Mouse (Mus musculus) erythroblast, embryonic 14.5 days (primary cell): Measurements from ENCODE around the gene Tsn.

Experiments used
- GATA1 ChIP-seq: IDR thresholded peaks from 2 replicates; pipeline ENCODE4 v1.6.1; 2012; ENCODE audit warnings: low read length, inconsistent platforms, mixed read lengths
- TAL1 ChIP-seq: IDR thresholded peaks from 3 replicates; pipeline ENCODE4 v1.6.1; 2012; ENCODE audit warnings: low read length, inconsistent platforms, mixed read lengths

DNA sequence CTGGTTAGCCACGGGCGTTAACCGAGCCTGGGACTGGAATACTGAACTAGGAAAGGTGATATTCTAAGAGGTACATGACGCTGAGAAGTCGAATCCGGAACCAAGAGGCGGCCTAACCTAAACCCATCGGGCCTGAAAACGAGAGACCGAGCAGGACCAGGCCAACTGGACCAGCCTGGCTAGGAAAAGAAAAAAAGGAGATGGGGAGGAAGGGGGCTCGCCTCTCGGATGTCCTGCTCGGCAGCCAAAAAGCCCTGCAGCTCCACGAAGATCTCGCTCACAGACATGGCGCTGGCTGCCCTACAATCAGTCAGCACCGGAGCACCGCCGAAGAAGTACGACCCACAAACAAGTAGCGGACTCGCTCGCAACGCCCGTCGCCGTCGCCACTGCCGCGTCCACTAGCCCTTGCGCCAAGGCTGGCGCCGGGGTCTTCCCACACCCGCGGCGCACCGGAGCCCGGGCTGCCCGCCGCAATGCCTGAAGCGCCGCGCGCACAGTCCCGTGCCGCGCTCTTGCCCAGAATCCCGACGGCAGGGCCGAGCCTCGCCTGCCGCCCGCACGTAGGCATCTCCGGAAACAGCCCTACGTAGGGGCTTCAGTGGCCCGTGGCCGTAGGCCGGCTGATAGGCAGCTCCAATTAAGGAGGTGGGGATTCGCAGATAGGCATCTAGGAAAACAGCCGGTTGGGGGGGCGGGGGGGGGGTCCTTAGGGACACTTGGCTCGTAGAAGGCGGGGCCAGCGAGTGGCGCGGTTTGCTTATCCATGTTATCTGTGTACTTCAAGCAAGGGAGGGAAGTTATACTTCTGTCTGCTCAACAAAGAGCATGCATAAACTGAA lies 538 bp downstream of the Tsn start:
- TF ChIP-seq GATA1 (no peak), TAL1 (no peak)
